In the genomic region with DNA sequence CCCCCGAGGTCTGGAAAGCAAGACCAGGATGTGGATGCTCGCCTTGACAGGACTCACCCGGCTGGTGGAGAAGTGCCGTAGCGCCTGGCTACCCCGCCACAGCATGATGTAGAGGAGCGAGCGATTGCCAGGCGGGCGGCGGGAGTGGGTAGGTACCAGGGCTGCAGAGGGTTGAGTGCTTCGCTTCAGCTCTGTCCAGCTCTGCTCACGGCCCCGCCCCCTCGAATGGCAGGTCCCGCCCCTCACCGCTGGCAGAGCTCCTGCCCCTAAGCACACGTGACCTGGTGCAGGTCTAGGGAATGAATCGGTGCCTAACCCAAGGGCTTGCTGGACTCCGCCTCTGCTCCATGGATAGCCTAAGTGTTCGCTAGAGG, we compare ENCODE assay signal across 8 mouse cellular contexts. TPM values are rescaled to one million over a fixed set of nuclear protein-coding genes. Genes with fewer than 3 reads are reported as not detected.
DNase-seq lines count a peak whose midpoint lies in the region; ATAC-seq lines count a peak whose summit lies in the region.

A gene (minus strand): TSS at position 231 of the 374 bp plus-strand sequence.

- peak; percentile 63 to 70 for DNase-seq in adrenal gland, adult 18-20 months (ENCODE audit: low spot score in 2 of 2)
- peak; percentile 90 for DNase-seq in embryo, embryonic 10.5 days (ENCODE audit: low spot score)
- DNase-seq in gastrocnemius, postnatal 14 days: peak; percentile 70
- peak; percentile 22 to 34 for DNase-seq in left cerebral cortex, postnatal 14 days (ENCODE audit: low spot score in 2 of 2)
- peak; percentile 69 for DNase-seq in right cerebral cortex, postnatal 4 days
- DNase-seq in yolk sac, embryonic 10.5 days (ENCODE audit: low spot score): peak; percentile 79

- peak; percentile 62 for ATAC-seq in inflammation-experienced regulatory T-cells, adult 6 months
- ATAC-seq in megakaryocyte progenitor cell, adult 5-6 weeks (replicated peaks; ENCODE audit: poor library complexity): peak; percentile 84

- intact Hi-C loops in gastrocnemius, postnatal 14 days (cut with DNase I; ENCODE audit: low total_unique reads): no loop called here
- intact Hi-C loops in left cerebral cortex, postnatal 14 days (cut with DNase I): no loop called here

RNA-seq across cellular contexts. Expression of the gene that starts here (rescaled TPM):
- total RNA-seq in adrenal gland, adult 18-20 months (2021): under 1 TPM; 0.32 to 0.80 TPM
- 1 to 10 TPM; 8.9 to 9.5 TPM for total RNA-seq in gastrocnemius, postnatal 14 days (2021)
- polyA plus RNA-seq in inflammation-experienced regulatory T-cells, adult 6 months (2017; shearing (Covaris generic)): not detected
- total RNA-seq in left cerebral cortex, postnatal 14 days (2021): 1 to 10 TPM; 2.4 to 2.9 TPM
- total RNA-seq in megakaryocyte progenitor cell, adult 5-6 weeks (2015): not detected in 2 replicates
- total RNA-seq in megakaryocyte progenitor cell, adult 5-6 weeks (2017): not detected in 2 replicates

Comparison
In these comparisons a context has a peak if more than half of its experiments do, and no peak if none do; other contexts are left out.
1. Peak in every context shown above with its lines: DNase-seq and ATAC-seq.
2. Peak in DNase-seq in adrenal gland, adult 18-20 months; RNA of the gene not detected or under 1 TPM.
3. Peak in ATAC-seq in inflammation-experienced regulatory T-cells, adult 6 months; RNA of the gene not detected or under 1 TPM.
4. Peak in ATAC-seq in megakaryocyte progenitor cell, adult 5-6 weeks; RNA of the gene not detected or under 1 TPM.
5. DNase-seq: peak in every context shown above with its lines; median percentile 90 in embryo, embryonic 10.5 days; 79 in yolk sac, embryonic 10.5 days; 70 in gastrocnemius, postnatal 14 days; 69 in right cerebral cortex, postnatal 4 days; 66 in adrenal gland, adult 18-20 months; 28 in left cerebral cortex, postnatal 14 days.